Mouse (Mus musculus) stomach, embryonic 15.5 days (tissue): Measurements from ENCODE around the gene Kif21b. TPM values are rescaled to one million over a fixed set of nuclear protein-coding genes. Genes with fewer than 3 reads are reported as not detected.

Source experiments
- ATAC-seq: fragments of 200-750 bp; cut with Nextera tagmentation; 2 replicates; pipeline ENCODE4 v1.8.0; 2017; ENCODE audit warnings: low read depth, moderate number of reproducible peaks, moderate TSS enrichment; ENCODE audit not compliant: insufficient read depth, low FRiP score
- H3K27ac ChIP-seq: fragments of 300-500 bp; sonication (generic); 2 replicates; pipeline ENCODE4 v1.5.1; 2015; ENCODE audit warnings: mild to moderate bottlenecking, inconsistent platforms
- H3K27me3 ChIP-seq: fragments of 300-500 bp; sonication (generic); replicated peaks from 2 replicates; pipeline ENCODE4 v1.6.1; 2015; ENCODE audit warnings: inconsistent platforms
- H3K36me3 ChIP-seq: fragments of 300-500 bp; sonication (generic); 2 replicates; pipeline ENCODE4 v1.6.1; 2015; ENCODE audit warnings: inconsistent platforms
- H3K4me1 ChIP-seq: fragments of 300-500 bp; sonication (generic); 2 replicates; pipeline ENCODE4 v1.6.1; 2015; ENCODE audit warnings: inconsistent platforms
- H3K4me2 ChIP-seq: fragments of 300-500 bp; sonication (generic); 2 replicates; pipeline ENCODE4 v1.6.1; 2015; ENCODE audit warnings: mild to moderate bottlenecking, inconsistent platforms
- H3K4me3 ChIP-seq: fragments of 300-500 bp; sonication (generic); replicated peaks from 2 replicates; pipeline ENCODE4 v1.5.1; 2015; ENCODE audit warnings: inconsistent platforms
- H3K9ac ChIP-seq: fragments of 300-500 bp; sonication (generic); 2 replicates; pipeline ENCODE4 v1.6.1; 2015; ENCODE audit warnings: inconsistent platforms
- H3K9me3 ChIP-seq: fragments of 300-500 bp; sonication (generic); 2 replicates; pipeline ENCODE4 v1.6.1; 2016; ENCODE audit warnings: inconsistent platforms
- WGBS: fragments of 180-500 bp; shearing (Covaris S2); methylation state at CpG from one replicate; pipeline ENCODE4 v1.1.7; 2015; 5-methylcytosine and 5-hydroxymethylcytosine counted together
- polyA plus RNA-seq: library from polyadenylated mRNA; unstranded; fragments of >200 nt; fragmentation: Nextera tagmentation; extraction: Ambion mirVana; gene quantifications from 2 replicates; pipeline ENCODE4 v1.2.1, GENCODE M21; 2015

Kif21b gene
- polyA plus RNA-seq, 1 experiment from 2014 or later = 3.3 TPM

DNA sequence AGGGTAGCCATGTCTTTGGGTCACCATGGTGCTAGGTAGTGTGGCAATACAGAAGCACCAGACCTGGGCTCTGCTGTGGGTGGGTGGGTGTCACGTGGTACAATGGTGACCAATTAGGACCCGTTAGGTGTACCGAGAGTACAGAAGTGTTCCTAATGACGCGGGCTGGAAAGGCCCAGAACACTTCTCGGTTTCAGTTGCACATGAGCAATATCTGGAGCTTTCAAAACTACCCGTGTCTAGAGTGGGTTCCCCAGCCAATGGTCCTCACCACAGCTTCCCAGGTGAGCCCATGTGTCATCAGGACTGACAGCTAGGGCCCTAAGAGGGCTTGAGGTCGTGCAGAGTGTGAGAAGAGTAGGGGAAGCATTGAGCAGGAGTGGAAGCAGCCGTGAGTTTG lies 14.1 kb upstream of the Kif21b start:
- Histone ChIP-seq H3K4me1 (0 out of 2 replicates have a peak, but pooled peaks cover 4% of the 10 kb centered on the region), H3K27ac (no peak overlapping the region), H3K36me3 (no peaks in the 10 kb centered on the region), H3K9me3 (no peaks in the 10 kb centered on the region), H3K9ac (no peak overlapping the region), H3K27me3 (no peaks in the 10 kb centered on the region), H3K4me3 (no peak overlapping the region), H3K4me2 (no peak overlapping the region)
- ATAC-seq = no peak
- 81% methylated on average over 9 of the region's 9 CpGs for WGBS

DNA sequence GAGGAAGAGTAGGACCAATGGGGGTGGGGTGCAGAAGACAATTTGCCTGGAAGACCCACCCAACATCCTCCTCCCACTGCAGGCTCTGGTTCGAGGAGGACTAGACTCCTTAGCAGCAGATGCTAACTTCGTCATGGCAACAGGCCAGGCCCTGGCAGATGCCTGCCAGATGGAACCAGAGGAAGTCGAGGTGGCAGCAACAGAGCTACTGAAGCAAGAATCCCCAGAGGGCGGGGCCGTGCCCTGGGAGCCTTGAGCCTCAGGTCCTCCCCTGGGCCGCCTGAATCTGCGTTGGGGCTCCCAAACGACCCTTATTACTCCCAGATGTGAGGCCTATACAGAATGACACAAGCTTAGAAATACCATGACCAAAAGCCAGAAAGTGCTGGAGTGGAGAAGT lies 12.3 kb upstream of the Kif21b start:
- Histone ChIP-seq H3K9me3 (no peaks in the 10 kb centered on the region), H3K4me3 (no peak overlapping the region), H3K27me3 (no peaks in the 10 kb centered on the region), H3K36me3 (no peaks in the 10 kb centered on the region), H3K4me2 (no peak overlapping the region), H3K27ac (no peak overlapping the region), H3K9ac (no peak overlapping the region), H3K4me1 (0 out of 2 replicates have a peak, but pooled peaks cover 4% of the 10 kb centered on the region)
- ATAC-seq = no peak
- 49% methylated on average over 8 of the region's 8 CpGs for whole genome bisulfite sequencing

GRCm38 (mm10) chr1:136119571-136120262 lies 11.5 kb upstream of the Kif21b start:
- H3K9ac ChIP-seq = no peak overlapping the region
- H3K36me3 ChIP-seq = no peaks in the 10 kb centered on the region
- H3K4me2 ChIP-seq = no peak overlapping the region
- 76% methylated on average over 7 of the region's 7 CpGs for WGBS
- H3K27ac ChIP-seq = no peak overlapping the region
- H3K27me3 ChIP-seq = no peaks in the 10 kb centered on the region
- H3K4me3 ChIP-seq = no peak overlapping the region
- no peak for ATAC-seq
- H3K4me1 ChIP-seq = 0 out of 2 replicates have a peak, but pooled peaks cover 6% of the 10 kb centered on the region
- H3K9me3 ChIP-seq = no peaks in the 10 kb centered on the region

DNA sequence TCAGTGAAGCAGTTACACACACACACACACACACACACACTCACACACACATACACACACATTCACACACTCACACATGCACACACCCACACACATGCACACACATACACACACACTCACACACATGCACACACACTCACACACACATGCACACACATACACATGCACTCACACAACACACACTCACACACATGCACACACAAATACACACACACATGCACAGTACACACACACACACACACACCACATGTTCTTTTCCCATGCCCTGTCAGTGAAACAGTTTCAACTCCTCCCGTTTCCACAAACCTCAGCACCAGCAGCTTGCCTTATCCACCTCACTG lies 11.0 kb upstream of the Kif21b start:
- no peak for ATAC-seq
- WGBS = 34% methylated on average over 1 of the region's 1 CpGs
- Histone ChIP-seq H3K9me3 (no peaks in the 10 kb centered on the region), H3K27me3 (no peaks in the 10 kb centered on the region), H3K4me3 (no peak overlapping the region), H3K4me2 (no peak overlapping the region), H3K27ac (no peak overlapping the region), H3K9ac (no peak overlapping the region), H3K36me3 (no peaks in the 10 kb centered on the region), H3K4me1 (0 out of 2 replicates have a peak, but pooled peaks cover 6% of the 10 kb centered on the region)

- Histone ChIP-seq H3K4me1 (0 out of 2 replicates have a peak, but pooled peaks cover 6% of the 10 kb centered on the region), H3K27me3 (no peaks in the 10 kb centered on the region), H3K4me2 (no peak overlapping the region), H3K4me3 (no peak overlapping the region), H3K36me3 (no peaks in the 10 kb centered on the region), H3K9ac (no peak overlapping the region), H3K9me3 (no peaks in the 10 kb centered on the region), H3K27ac (no peak overlapping the region)
- no peak for ATAC-seq
- WGBS = 49% methylated on average over 6 of the region's 6 CpGs
Measured at GRCm38 (mm10) chr1:136120785-136121184, 10.4 kb upstream of the Kif21b start.

DNA sequence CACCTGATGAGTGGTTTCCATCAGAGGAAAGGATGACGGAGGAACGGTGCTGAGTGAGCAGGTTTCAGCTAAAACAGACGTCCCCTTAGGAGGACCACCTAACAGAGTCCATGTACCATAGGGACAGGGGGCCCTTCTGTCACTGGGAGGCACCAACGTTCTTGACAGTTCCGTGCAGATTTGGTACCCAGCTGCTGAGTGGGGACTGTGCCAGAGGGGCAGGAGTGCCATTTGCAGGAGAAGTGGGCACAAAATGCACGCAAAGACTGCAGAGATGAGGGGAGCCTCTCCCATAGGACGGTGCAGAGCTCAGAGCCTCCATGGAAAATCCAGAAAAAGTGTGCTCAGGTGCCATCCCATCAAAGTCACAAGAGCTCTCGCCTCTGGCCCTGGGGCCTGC lies 9.2 kb upstream of the Kif21b start:
- H3K4me1 ChIP-seq = peaks cover 17% of the 10 kb centered on the region
- H3K4me3 ChIP-seq = no peak overlapping the region
- H3K9me3 ChIP-seq = no peaks in the 10 kb centered on the region
- 85% methylated on average over 8 of the region's 8 CpGs for WGBS
- no peaks in the 10 kb centered on the region for H3K27me3 ChIP-seq
- H3K36me3 ChIP-seq = no peaks in the 10 kb centered on the region
- no peak for ATAC-seq
- H3K27ac ChIP-seq = no peak overlapping the region
- no peak overlapping the region for H3K4me2 ChIP-seq
- H3K9ac ChIP-seq = no peak overlapping the region

DNA sequence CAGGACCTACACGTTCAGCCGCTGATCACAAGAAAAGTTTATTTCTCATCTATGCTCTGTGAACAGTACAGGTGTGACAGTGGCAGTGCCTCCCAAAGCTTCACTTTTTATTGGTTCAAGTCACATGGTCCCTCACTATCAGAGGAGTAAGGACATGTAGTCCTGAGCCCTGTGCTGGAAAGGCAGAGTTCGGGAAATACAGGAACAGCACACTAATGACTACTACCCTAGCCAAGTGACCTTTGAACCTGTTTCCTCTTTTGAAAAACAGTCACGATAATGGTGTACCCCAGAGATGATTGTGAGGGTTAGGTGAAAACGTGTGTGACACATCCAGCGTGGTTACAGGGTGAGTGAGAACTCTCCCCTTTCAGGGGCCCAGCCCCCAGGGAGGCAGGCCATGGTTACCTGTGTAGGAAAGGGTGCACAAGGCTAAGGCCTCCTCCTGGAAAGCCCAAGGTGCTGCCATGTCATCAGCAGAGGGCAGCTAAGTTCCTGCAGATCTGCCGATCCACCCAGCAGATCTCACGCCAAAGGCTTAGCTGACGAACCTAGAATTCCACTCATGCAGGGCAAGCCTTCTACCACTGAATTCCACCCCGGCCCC lies 4.9 kb upstream of the Kif21b start:
- peaks cover 45% of the 10 kb centered on the region for H3K4me1 ChIP-seq
- no peak overlapping the region for H3K4me2 ChIP-seq
- WGBS = 73% methylated on average over 10 of the region's 10 CpGs
- ATAC-seq = peak; percentile 6; the same call in 1 of the 2 replicates
- no peaks in the 10 kb centered on the region for H3K27me3 ChIP-seq
- H3K4me3 ChIP-seq = no peak overlapping the region
- no peaks in the 10 kb centered on the region for H3K9me3 ChIP-seq
- H3K27ac ChIP-seq = peak overlapping the region; percentile 18
- no peak overlapping the region for H3K9ac ChIP-seq
- H3K36me3 ChIP-seq = no peaks in the 10 kb centered on the region

DNA sequence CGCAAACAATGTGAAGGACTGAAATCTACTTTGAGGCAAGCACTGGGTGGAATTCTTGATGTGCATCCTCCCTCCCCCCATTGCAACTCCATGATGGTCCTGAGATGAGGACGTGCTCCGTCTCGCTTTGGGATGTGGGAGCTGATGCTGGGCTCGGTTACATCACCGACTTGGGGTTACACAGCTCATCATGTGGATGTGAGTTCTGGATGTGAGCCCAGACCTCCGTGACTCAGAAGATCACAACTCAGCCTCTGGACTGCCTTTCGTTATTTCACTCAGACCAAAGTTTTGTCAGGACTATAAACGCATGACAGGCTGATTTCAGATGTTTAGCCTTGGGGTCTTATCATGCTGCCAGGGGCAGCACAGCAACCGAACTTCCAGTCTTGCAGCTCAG lies 4.3 kb upstream of the Kif21b start:
- Histone ChIP-seq H3K4me3 (no peak overlapping the region), H3K36me3 (no peaks in the 10 kb centered on the region), H3K9me3 (no peaks in the 10 kb centered on the region), H3K27me3 (no peaks in the 10 kb centered on the region), H3K27ac (peak overlapping the region; percentile 18), H3K4me2 (no peak overlapping the region), H3K9ac (no peak overlapping the region), H3K4me1 (peaks cover 47% of the 10 kb centered on the region)
- no peak for ATAC-seq
- 37% methylated on average over 10 of the region's 10 CpGs for WGBS

DNA sequence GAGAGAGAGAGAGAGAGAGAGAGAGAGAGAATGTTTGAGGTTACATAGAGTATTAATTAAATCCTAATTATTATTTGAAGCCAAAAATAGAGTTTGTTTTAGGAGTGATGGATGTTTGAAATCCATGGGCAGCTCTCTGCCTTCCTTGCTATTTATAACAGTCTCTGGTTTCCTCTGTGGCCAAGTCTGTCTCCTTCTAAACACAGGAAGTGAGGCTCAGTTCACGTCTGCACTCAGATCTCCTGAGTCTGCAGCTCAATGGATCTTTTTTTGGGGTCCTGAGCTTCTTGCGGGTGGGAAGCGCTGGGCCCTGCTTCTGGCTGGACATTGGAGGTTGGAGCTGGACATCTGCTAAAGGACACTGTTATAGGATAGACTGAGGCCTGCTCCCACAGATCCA lies 3.3 kb upstream of the Kif21b start:
- Histone ChIP-seq H3K36me3 (no peaks in the 10 kb centered on the region), H3K27ac (peak overlapping the region; percentile 86), H3K4me3 (no peak overlapping the region), H3K9ac (no peak overlapping the region), H3K4me2 (no peak overlapping the region), H3K27me3 (no peaks in the 10 kb centered on the region), H3K4me1 (peaks cover 56% of the 10 kb centered on the region), H3K9me3 (no peaks in the 10 kb centered on the region)
- 36% methylated on average over 3 of the region's 3 CpGs for WGBS
- no peak for ATAC-seq

GRCm38 (mm10) chr1:136128416-136128815 lies 2.8 kb upstream of the Kif21b start:
- Histone ChIP-seq H3K9me3 (no peaks in the 10 kb centered on the region), H3K36me3 (no peaks in the 10 kb centered on the region), H3K27ac (peak overlapping the region; percentile 86), H3K4me3 (no peak overlapping the region), H3K27me3 (no peaks in the 10 kb centered on the region), H3K4me1 (peaks cover 61% of the 10 kb centered on the region), H3K9ac (no peak overlapping the region), H3K4me2 (no peak overlapping the region)
- WGBS = 23% methylated on average over 5 of the region's 5 CpGs
- ATAC-seq = no peak

DNA sequence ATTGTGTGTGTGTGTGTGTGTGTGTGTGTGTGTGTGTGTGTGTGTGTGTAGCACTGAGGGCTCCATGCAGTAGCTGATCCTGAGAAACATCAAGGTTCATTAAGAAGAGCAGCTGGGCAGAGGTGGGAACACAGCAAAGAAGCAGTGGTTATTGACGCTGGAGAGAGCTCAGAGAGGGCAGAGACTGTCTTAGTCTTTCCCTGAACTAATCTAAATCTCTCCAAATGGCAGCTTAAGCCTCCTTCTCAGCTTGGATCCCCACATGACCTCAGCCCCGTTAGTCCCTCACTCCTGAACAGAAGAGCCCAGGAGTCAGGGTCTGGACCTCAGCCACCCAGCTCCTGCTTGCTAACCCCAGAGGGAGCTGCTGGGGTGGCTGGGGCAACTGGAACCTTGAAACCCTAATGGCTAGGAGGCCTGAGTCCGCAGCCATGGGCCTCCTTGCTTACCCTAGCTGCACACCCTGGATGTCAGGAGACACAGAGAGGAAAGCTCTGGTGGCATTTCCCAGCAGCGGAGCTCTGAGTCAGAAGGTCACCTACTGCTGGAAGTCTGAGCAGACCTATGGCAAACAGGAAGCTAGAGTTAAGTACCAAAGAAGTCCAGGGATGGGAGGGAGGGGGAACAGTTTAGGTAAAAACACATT lies 2.1 kb upstream of the Kif21b start:
- Histone ChIP-seq H3K9ac (no peak overlapping the region), H3K27ac (peak overlapping the region; percentile 86; the same call in 1 of the 2 replicates), H3K4me1 (peaks cover 66% of the 10 kb centered on the region), H3K4me2 (no peak overlapping the region), H3K36me3 (no peaks in the 10 kb centered on the region), H3K4me3 (no peak overlapping the region), H3K9me3 (no peaks in the 10 kb centered on the region), H3K27me3 (no peaks in the 10 kb centered on the region)
- ATAC-seq = no peak
- 39% methylated on average over 4 of the region's 4 CpGs for WGBS

DNA sequence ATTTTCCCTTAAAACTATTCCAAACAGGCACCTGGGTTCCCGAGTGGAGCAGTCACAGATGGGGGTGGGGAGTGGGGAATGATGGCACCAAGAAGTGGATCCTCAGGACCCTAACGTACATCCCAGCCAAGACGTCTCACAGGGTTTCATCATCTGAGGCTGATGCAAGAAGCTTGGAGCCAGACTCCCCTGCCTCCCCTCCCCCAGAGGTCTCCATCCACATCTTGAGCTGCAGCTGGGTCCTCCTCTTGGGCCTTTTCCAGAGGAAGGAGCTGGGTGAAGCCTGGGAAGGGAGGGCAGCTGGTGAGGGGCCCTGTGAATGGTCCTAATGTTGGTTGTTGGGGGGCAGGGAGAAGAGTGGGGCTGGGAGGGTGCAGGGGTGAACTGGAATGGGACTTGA lies 1.1 kb upstream of the Kif21b start:
- Histone ChIP-seq H3K4me3 (no peak overlapping the region), H3K9ac (no peak overlapping the region), H3K36me3 (no peaks in the 10 kb centered on the region), H3K27ac (no peak overlapping the region), H3K27me3 (no peaks in the 10 kb centered on the region), H3K9me3 (no peaks in the 10 kb centered on the region), H3K4me1 (peaks cover 73% of the 10 kb centered on the region), H3K4me2 (no peak overlapping the region; the same call in 1 of the 2 replicates)
- no peak for ATAC-seq
- 36% methylated on average over 3 of the region's 3 CpGs for WGBS
